Mouse (Mus musculus) stomach, embryonic 16.5 days (tissue): ENCODE measurements around the gene Vps29. TPM values are rescaled to one million over a fixed set of nuclear protein-coding genes. Genes with fewer than 3 reads are reported as not detected.
A peak's percentile ranks its signal among the peaks of the same experiment; 100 is the strongest.

Experiments used
- ATAC-seq: fragments of 200-750 bp; cut with Nextera tagmentation; 2 replicates; pipeline ENCODE4 v1.8.0; 2017; ENCODE audit warnings: moderate number of reproducible peaks, moderate TSS enrichment; ENCODE audit not compliant: insufficient read depth, low FRiP score
- H3K27ac ChIP-seq: fragments of 300-500 bp; sonication (generic); 2 replicates; pipeline ENCODE4 v1.5.1; 2014; ENCODE audit warnings: low read length
- H3K27me3 ChIP-seq: fragments of 300-500 bp; sonication (generic); 2 replicates; pipeline ENCODE4 v1.6.1; 2014; ENCODE audit warnings: low read length, control low read depth, mixed read lengths; ENCODE audit not compliant: control insufficient read depth, insufficient read depth
- H3K36me3 ChIP-seq: fragments of 300-500 bp; sonication (generic); 2 replicates; pipeline ENCODE4 v1.6.1; 2014; ENCODE audit warnings: low read length; ENCODE audit not compliant: control insufficient read depth, insufficient read depth
- H3K4me1 ChIP-seq: fragments of 300-500 bp; sonication (generic); 2 replicates; pipeline ENCODE4 v1.6.1; 2014; ENCODE audit warnings: low read length, control low read depth, mixed read lengths; ENCODE audit not compliant: control insufficient read depth, insufficient read depth
- H3K4me2 ChIP-seq: fragments of 300-500 bp; sonication (generic); 2 replicates; pipeline ENCODE4 v1.6.1; 2014; ENCODE audit warnings: low read depth, low read length, mixed read lengths
- H3K4me3 ChIP-seq: fragments of 300-500 bp; sonication (generic); replicated peaks from 2 replicates; pipeline ENCODE4 v1.5.1; 2014; ENCODE audit warnings: mild to moderate bottlenecking, low read length
- H3K9ac ChIP-seq: fragments of 300-500 bp; sonication (generic); 2 replicates; pipeline ENCODE4 v1.6.1; 2014; ENCODE audit warnings: low read length
- H3K9me3 ChIP-seq: fragments of 300-500 bp; sonication (generic); replicated peaks from 2 replicates; pipeline ENCODE4 v1.6.1; 2016; ENCODE audit warnings: low read length, control low read depth; ENCODE audit not compliant: control insufficient read depth
- WGBS: fragments of 180-500 bp; shearing (Covaris S2); extraction: QIAGEN DNeasy Blood & Tissue Kit; methylation state at CpG from one replicate; pipeline ENCODE4 v1.1.7; 2014; 5-methylcytosine and 5-hydroxymethylcytosine counted together
- polyA plus RNA-seq: library from polyadenylated mRNA; unstranded; fragments of >200 nt; fragmentation: Nextera tagmentation; extraction: Ambion mirVana; gene quantifications from 2 replicates; pipeline ENCODE4 v1.2.1, GENCODE M21; 2015

Vps29 gene
- polyA plus RNA-seq, 1 experiment from 2014 or later = 220 TPM

DNA sequence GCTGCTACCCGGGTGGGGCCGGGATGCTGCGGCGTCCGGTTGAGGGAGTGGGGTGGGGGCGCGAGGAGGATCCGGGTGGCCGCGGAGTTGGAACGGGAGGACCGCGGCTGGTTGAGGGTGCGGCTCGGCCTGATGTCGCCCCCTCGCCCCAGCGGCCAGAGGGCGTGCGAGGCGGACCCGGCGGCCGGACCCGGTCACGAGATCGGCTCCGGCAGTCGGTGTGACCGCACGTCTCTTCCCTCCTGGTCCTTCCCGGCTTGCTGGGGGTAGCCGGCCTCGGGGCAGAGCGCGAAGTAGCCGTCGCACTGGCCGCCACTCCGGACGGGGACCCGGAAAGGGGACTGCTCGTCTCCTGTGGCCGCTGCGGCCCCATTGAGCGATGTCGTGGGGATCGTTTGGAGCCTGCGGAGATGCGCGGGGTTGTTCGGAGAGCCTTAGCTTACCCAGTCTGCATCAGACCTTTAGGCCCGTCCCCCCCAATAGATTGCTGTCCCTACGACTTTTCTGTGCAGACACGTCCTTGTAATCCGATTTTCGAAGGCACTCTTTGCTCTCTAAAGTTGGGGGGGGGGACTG lies 411 bp downstream of the Vps29 start:
- under 1% methylated on average over 57 of the region's 57 CpGs for WGBS
- peak; percentile 66; the same call in 1 of the 2 replicates for ATAC-seq

DNA sequence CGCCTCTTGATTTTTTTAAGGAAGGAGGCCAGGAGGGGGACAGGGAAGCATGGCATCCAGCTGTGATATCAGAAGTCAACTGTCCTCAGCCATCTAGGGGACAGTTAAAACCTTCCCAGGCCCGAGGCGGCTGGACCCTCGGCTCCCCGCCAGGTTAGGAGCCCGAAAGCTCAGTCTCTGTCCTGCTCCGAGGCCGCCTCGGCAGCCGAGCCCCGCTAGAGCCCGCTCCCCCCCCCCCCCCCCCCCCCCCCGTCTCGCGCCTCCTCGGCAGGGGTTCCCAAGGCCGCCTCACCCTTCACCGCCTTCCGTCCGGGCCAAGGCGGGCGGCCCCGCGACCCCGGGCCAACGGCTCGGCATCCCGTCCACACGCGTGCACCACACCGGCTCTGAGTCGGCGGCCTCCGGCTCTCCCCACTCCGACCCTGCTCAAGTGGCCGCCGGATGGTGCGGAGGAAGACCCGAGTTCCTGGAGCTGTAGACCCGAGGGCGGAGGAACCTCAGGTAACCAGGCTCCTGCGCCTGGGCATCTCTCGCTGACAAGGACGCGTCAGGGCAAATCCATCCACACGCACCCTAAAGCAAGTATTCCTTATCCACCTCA lies 17.5 kb downstream of the Vps29 start, which contains the start of gene Gpn3:
Gene Gpn3, plus strand, starts transcription at position 286 of the 601 bp plus-strand sequence.
- Histone ChIP-seq H3K9ac (peak within 1 kb of the TSS; percentile 91), H3K27ac (peak within 1 kb of the TSS; percentile 95), H3K4me3 (peak within 1 kb of the TSS; percentile 88), H3K36me3 (peaks cover 12% of the 10 kb centered on the region), H3K9me3 (no peaks in the 10 kb centered on the region), H3K4me2 (peak within 1 kb of the TSS; percentile 94), H3K4me1 (peaks cover 10% of the 10 kb centered on the region), H3K27me3 (no peaks in the 10 kb centered on the region)
- ATAC-seq = peak; percentile 76
- WGBS = under 1% methylated on average over 39 of the region's 46 CpGs

More for the DNA sequence above, 411 bp downstream of the Vps29 start:
- no peaks in the 10 kb centered on the region for H3K27me3 ChIP-seq
- H3K27ac ChIP-seq = peak overlapping the region; percentile 57
- peaks cover 6% of the 10 kb centered on the region; the same call in 1 of the 2 replicates for H3K4me1 ChIP-seq
- peak overlapping the region; percentile 85 for H3K4me2 ChIP-seq
- peak overlapping the region; percentile 96 for H3K9ac ChIP-seq
- peak overlapping the region; percentile 96 for H3K4me3 ChIP-seq
- H3K9me3 ChIP-seq = no peaks in the 10 kb centered on the region
- H3K36me3 ChIP-seq = 0 out of 2 replicates have a peak, but pooled peaks cover 3% of the 10 kb centered on the region

DNA sequence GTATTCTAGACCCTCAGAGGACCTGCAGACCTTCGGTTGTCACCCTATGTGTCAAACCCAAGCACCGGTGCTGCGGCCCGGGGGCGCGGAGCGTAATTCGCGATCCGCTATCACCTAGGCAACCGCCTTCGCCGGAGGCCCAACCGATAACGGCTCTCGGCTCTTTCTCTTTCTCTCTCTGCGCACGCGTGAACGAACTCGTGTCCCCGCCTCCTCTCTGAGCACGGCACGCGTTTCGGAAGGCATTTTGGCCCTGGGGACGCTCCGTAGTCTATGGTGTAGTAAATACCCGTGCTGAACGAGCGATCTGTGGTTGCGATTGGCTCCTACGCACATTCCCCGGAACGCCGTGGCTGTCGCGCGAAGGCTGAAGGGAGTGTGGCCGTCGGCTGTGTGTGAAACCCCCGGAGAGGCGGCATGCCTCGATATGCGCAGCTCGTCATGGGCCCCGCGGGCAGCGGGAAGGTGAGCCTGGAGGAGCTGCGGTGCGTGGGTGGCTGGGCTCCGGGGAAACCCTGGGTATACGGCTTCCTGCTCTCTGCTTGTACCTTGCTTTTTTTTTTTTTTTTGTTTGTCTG lies 18.1 kb downstream of the Vps29 start, which contains the start of gene Fam216a:
Gene Fam216a, minus strand, starts transcription at position 173 of the 578 bp plus-strand sequence.
- no peaks in the 10 kb centered on the region for H3K27me3 ChIP-seq
- H3K9me3 ChIP-seq = no peaks in the 10 kb centered on the region
- peaks cover 10% of the 10 kb centered on the region for H3K4me1 ChIP-seq
- H3K9ac ChIP-seq = peak within 1 kb of the TSS; percentile 91
- H3K4me3 ChIP-seq = peak within 1 kb of the TSS; percentile 88
- WGBS = under 1% methylated on average over 53 of the region's 53 CpGs
- ATAC-seq = peak; percentile 95
- peak within 1 kb of the TSS; percentile 95 for H3K27ac ChIP-seq
- H3K36me3 ChIP-seq = peaks cover 8% of the 10 kb centered on the region; the same call in 1 of the 2 replicates
- H3K4me2 ChIP-seq = peak within 1 kb of the TSS; percentile 94

- Histone ChIP-seq H3K9me3 (no peaks in the 10 kb centered on the region), H3K36me3 (peaks cover 2% of the 10 kb centered on the region; the same call in 1 of the 2 replicates), H3K4me2 (peak overlapping the region; percentile 94), H3K4me3 (peak overlapping the region; percentile 88), H3K4me1 (peaks cover 10% of the 10 kb centered on the region), H3K9ac (peak overlapping the region; percentile 91), H3K27ac (peak overlapping the region; percentile 95), H3K27me3 (no peaks in the 10 kb centered on the region)
- no peak for ATAC-seq
- WGBS = 6% methylated on average over 5 of the region's 5 CpGs
These were observed 18.7 kb downstream of the Vps29 start for GRCm38 (mm10) chr5:122372878-122373277.

GRCm38 (mm10) chr5:122377101-122377833 lies 23.1 kb downstream of the Vps29 start:
- 87% methylated on average over 4 of the region's 4 CpGs for WGBS
- Histone ChIP-seq H3K4me1 (peaks cover 7% of the 10 kb centered on the region; the same call in 1 of the 2 replicates), H3K4me2 (no peak overlapping the region), H3K9me3 (no peaks in the 10 kb centered on the region), H3K27me3 (no peaks in the 10 kb centered on the region), H3K9ac (no peak overlapping the region), H3K4me3 (no peak overlapping the region), H3K27ac (no peak overlapping the region), H3K36me3 (peaks cover 11% of the 10 kb centered on the region)
- no peak for ATAC-seq

GRCm38 (mm10) chr5:122378171-122378570 lies 24.0 kb downstream of the Vps29 start:
- H3K27me3 ChIP-seq = no peaks in the 10 kb centered on the region
- no peak for ATAC-seq
- no peak overlapping the region for H3K4me3 ChIP-seq
- H3K9ac ChIP-seq = no peak overlapping the region
- H3K4me2 ChIP-seq = no peak overlapping the region
- no peaks in the 10 kb centered on the region for H3K9me3 ChIP-seq
- peaks cover 11% of the 10 kb centered on the region for H3K36me3 ChIP-seq
- H3K27ac ChIP-seq = no peak overlapping the region
- 97% methylated on average over 12 of the region's 12 CpGs for WGBS
- peaks cover 2% of the 10 kb centered on the region; the same call in 1 of the 2 replicates for H3K4me1 ChIP-seq

DNA sequence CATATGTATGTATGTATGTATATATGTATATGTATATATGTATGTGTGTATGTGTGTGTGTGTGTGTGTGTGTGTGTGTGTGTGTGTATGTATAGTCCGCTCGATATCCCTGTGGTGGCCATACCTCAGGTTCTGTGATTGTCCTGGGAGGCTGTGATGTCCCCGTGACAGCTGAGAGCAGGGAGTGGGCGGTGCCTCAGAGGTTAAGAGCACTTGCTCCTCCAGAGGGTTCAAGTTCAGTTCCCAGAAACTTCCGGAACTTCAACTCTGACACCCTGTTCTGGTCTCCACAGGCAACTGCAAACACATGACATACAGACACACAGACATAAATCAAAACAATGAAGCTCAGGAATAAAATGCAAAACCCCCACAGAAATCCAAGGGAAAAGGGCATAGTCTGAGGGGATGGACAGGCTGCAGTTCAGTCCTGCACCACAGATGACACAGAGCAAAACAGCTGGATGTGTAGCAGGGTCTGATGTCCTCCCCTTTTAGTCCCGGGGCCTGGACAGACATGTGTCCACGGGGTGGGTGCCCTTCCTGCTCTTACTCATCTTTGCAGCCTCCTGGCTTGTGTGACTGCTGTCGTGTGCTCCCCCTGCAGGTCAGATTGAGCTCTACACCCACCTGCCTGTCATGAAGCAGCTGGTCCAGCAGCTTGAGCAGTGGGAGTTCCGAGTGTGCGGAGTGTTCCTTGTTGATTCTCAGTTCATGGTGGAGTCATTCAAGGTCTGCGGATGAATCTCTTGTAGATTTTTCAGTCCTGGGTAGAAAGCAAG lies 25.4 kb downstream of the Vps29 start:
- no peak overlapping the region for H3K4me2 ChIP-seq
- WGBS = 53% methylated on average over 11 of the region's 11 CpGs
- H3K36me3 ChIP-seq = peaks cover 11% of the 10 kb centered on the region
- no peaks in the 10 kb centered on the region for H3K27me3 ChIP-seq
- peak; percentile 56 for ATAC-seq
- H3K9ac ChIP-seq = no peak overlapping the region
- no peak overlapping the region for H3K27ac ChIP-seq
- no peak overlapping the region for H3K4me3 ChIP-seq
- H3K9me3 ChIP-seq = no peaks in the 10 kb centered on the region
- no peaks in the 10 kb centered on the region for H3K4me1 ChIP-seq

GRCm38 (mm10) chr5:122390006-122390405 lies 35.8 kb downstream of the Vps29 start:
- no peaks in the 10 kb centered on the region for H3K27me3 ChIP-seq
- no peak overlapping the region for H3K4me2 ChIP-seq
- H3K9ac ChIP-seq = no peak overlapping the region
- no peak overlapping the region for H3K27ac ChIP-seq
- H3K9me3 ChIP-seq = no peaks in the 10 kb centered on the region
- H3K4me3 ChIP-seq = no peak overlapping the region
- no peak for ATAC-seq
- WGBS = 93% methylated on average over 5 of the region's 5 CpGs
- H3K36me3 ChIP-seq = no peaks in the 10 kb centered on the region
- H3K4me1 ChIP-seq = peaks cover 10% of the 10 kb centered on the region
